Comparison of ENCODE assay signal across 9 mouse cellular contexts in genomic region chr5:97277795-97278572, GRCm38 (mm10).
DNase-seq lines count a peak whose midpoint lies in the region; ATAC-seq and TF ChIP-seq lines count a peak whose summit lies in the region.
"Had no signal": no experiment of that assay in that cellular context is flagged by ENCODE, and none has a peak within 500 bp of the region (broad histone marks: within the 10 kb centered on the region; RNA-seq: fewer than 3 reads in every experiment).

No protein-coding gene starts in this region.

- TF ChIP-seq CTCF in brain, embryonic 14.5 days (IDR thresholded peaks at IDR 0.05; ENCODE audit: borderline replicate concordance, extremely low read depth, insufficient read depth, insufficient read length), result no peak

- no peaks in the 10 kb centered on the region; the same call in 1 of the 2 replicates for H3K9me3 ChIP-seq in kidney, embryonic 15.5 days (replicated peaks)
- no peaks in the 10 kb centered on the region for H3K9me3 ChIP-seq in limb, embryonic 15.5 days

- no peak overlapping the region for H3K27ac ChIP-seq in kidney, embryonic 15.5 days
- H3K27ac ChIP-seq in limb, embryonic 15.5 days, result no peak overlapping the region

- peak overlapping the region; percentile 27; the same call in 1 of the 2 replicates for H3K4me2 ChIP-seq in kidney, embryonic 15.5 days
- H3K4me2 ChIP-seq in limb, embryonic 15.5 days, result peak overlapping the region; percentile 19; the same call in 1 of the 2 replicates

- no peaks in the 10 kb centered on the region for H3K36me3 ChIP-seq in kidney, embryonic 15.5 days
- H3K36me3 ChIP-seq in limb, embryonic 15.5 days, result no peaks in the 10 kb centered on the region

- DNase-seq in kidney, adult 18-20 months, result no peak
- peak; percentile 65 for DNase-seq in brain, embryonic 14.5 days (ENCODE audit: low read depth)
- peak; percentile 69 to 71 for DNase-seq in cerebellum, postnatal 14 days
- DNase-seq in heart, postnatal 36 days, result no peak
- no peak for DNase-seq in spleen, postnatal 14 days (ENCODE audit: low spot score in 2 of 2)

- ATAC-seq in kidney, embryonic 15.5 days (replicated peaks; ENCODE audit: low FRiP score), result no peak
- ATAC-seq in limb, embryonic 15.5 days (ENCODE audit: insufficient number of reproducible peaks, low FRiP score, low TSS enrichment, low read depth), result no peak
- no peak for ATAC-seq in megakaryocyte progenitor cell, adult 5-6 weeks (replicated peaks; ENCODE audit: poor library complexity)

- intact Hi-C loops in heart, postnatal 36 days (cut with DNase I), result no loop called here

- TF ChIP-seq POLR2A in brain, embryonic 14.5 days (IDR thresholded peaks at IDR 0.05; ENCODE audit: borderline replicate concordance, extremely low read depth, insufficient read depth, insufficient read length, poor library complexity, severe bottlenecking), result no peak

- no peaks in the 10 kb centered on the region for H3K27me3 ChIP-seq in kidney, embryonic 15.5 days
- no peaks in the 10 kb centered on the region for H3K27me3 ChIP-seq in limb, embryonic 15.5 days
- H3K27me3 ChIP-seq: megakaryocyte, embryonic 14.5 days had no signal

- WGBS in kidney, embryonic 15.5 days, result 74% methylated on average over 16 of the region's 16 CpGs
- 64% methylated on average over 16 of the region's 16 CpGs for WGBS in limb, embryonic 15.5 days

- H3K9ac ChIP-seq in kidney, embryonic 15.5 days, result no peak overlapping the region
- H3K9ac ChIP-seq in limb, embryonic 15.5 days, result no peak overlapping the region

- H3K4me1 ChIP-seq in kidney, embryonic 15.5 days, result peaks cover 3% of the 10 kb centered on the region; the same call in 1 of the 2 replicates
- H3K4me1 ChIP-seq in limb, embryonic 15.5 days, result no peaks in the 10 kb centered on the region
- H3K4me1 ChIP-seq: megakaryocyte, embryonic 14.5 days had no signal

- H3K4me3 ChIP-seq in kidney, embryonic 15.5 days (replicated peaks), result no peak overlapping the region
- no peak overlapping the region for H3K4me3 ChIP-seq in limb, embryonic 15.5 days
- H3K4me3 ChIP-seq: megakaryocyte, embryonic 14.5 days had no signal

Comparison
In these comparisons a context has a peak if more than half of its experiments do, and no peak if none do; other contexts are left out.
1. DNase-seq: peak in brain, embryonic 14.5 days (single experiment) and cerebellum, postnatal 14 days (2 of 2); none in kidney, adult 18-20 months (single experiment), heart, postnatal 36 days (0 of 2) and spleen, postnatal 14 days (0 of 2).